Mouse (Mus musculus) liver, embryonic 18 days (tissue): Measurements from ENCODE around the gene 1700020N01Rik. TPM values are rescaled to one million over a fixed set of nuclear protein-coding genes. Genes with fewer than 3 reads are reported as not detected.

Experiments
- polyA plus RNA-seq: library from polyadenylated mRNA; depleted of rRNA; stranded (reverse); fragments of >200 nt; gene quantifications from 2 replicates; pipeline ENCODE4 v1.2.3, GENCODE M21; 2012; rRNA removed

The 1700020N01Rik gene
- not detected in 2 replicates for polyA plus RNA-seq

GRCm38 (mm10) chr10:21592896-21593380 lies at the start of gene 1700020N01Rik:
Gene 1700020N01Rik (plus strand): TSS chr10:21593145.

Other genes starting within 250 kb of the 1700020N01Rik start
- gene Aldh8a1, start 215.9 kb upstream of the 1700020N01Rik start, polyA plus RNA-seq, result 44.4 and 54.8 TPM in 2 replicates